Mouse (Mus musculus): Measurements from ENCODE around the gene Rptor. TPM values are rescaled to one million over a fixed set of nuclear protein-coding genes. Genes with fewer than 3 reads are reported as not detected.

Gene Rptor
- polyA plus RNA-seq, 1 experiment from 2014 or later = 9.2 TPM

- Histone ChIP-seq H3K9me3 (replicated peaks) (no peaks in the 10 kb centered on the region), H3K27ac (no peak overlapping the region), H3K4me2 (no peak overlapping the region), H3K27me3 (no peaks in the 10 kb centered on the region), H3K36me3 (ENCODE audit: poor library complexity, severe bottlenecking) (0 out of 2 replicates have a peak, but pooled peaks cover 3% of the 10 kb centered on the region), H3K4me3 (no peak overlapping the region), H3K4me1 (no peaks in the 10 kb centered on the region; the same call in 1 of the 2 replicates), H3K9ac (no peak overlapping the region)
- 85% methylated on average over 5 of the region's 5 CpGs for WGBS
- ATAC-seq = no peak
These were observed 128.7 kb downstream of the Rptor start for GRCm38 (mm10) chr11:119731382-119731781.

- Histone ChIP-seq H3K9ac (no peak overlapping the region), H3K36me3 (ENCODE audit: poor library complexity, severe bottlenecking) (no peaks in the 10 kb centered on the region), H3K9me3 (replicated peaks) (no peaks in the 10 kb centered on the region), H3K27ac (no peak overlapping the region), H3K4me3 (no peak overlapping the region), H3K4me1 (no peaks in the 10 kb centered on the region; the same call in 1 of the 2 replicates), H3K4me2 (no peak overlapping the region), H3K27me3 (no peaks in the 10 kb centered on the region)
- 90% methylated on average over 1 of the region's 1 CpGs for WGBS
- ATAC-seq = no peak
These were observed 129.7 kb downstream of the Rptor start for GRCm38 (mm10) chr11:119732362-119732761.

- 78% methylated on average over 4 of the region's 4 CpGs for WGBS
These were observed 130.4 kb downstream of the Rptor start for GRCm38 (mm10) chr11:119732961-119733656.

GRCm38 (mm10) chr11:119733657-119733990 lies 130.9 kb downstream of the Rptor start:
- no peaks in the 10 kb centered on the region for H3K9me3 ChIP-seq (replicated peaks)
- no peak overlapping the region for H3K4me3 ChIP-seq
- H3K27ac ChIP-seq = no peak overlapping the region
- 96% methylated on average over 7 of the region's 7 CpGs for WGBS
- H3K4me1 ChIP-seq = peaks cover 7% of the 10 kb centered on the region
- no peak overlapping the region for H3K4me2 ChIP-seq
- H3K9ac ChIP-seq = no peak overlapping the region
- H3K27me3 ChIP-seq = no peaks in the 10 kb centered on the region
- ATAC-seq = no peak
- no peaks in the 10 kb centered on the region for H3K36me3 ChIP-seq (ENCODE audit: poor library complexity, severe bottlenecking)

More at GRCm38 (mm10) chr11:119732961-119733656, 130.4 kb downstream of the Rptor start:
- Histone ChIP-seq H3K9ac (no peak overlapping the region), H3K36me3 (ENCODE audit: poor library complexity, severe bottlenecking) (no peaks in the 10 kb centered on the region), H3K4me2 (no peak overlapping the region), H3K27ac (no peak overlapping the region), H3K4me1 (peaks cover 2% of the 10 kb centered on the region), H3K27me3 (no peaks in the 10 kb centered on the region), H3K9me3 (replicated peaks) (no peaks in the 10 kb centered on the region), H3K4me3 (no peak overlapping the region)
- ATAC-seq = no peak

- H3K9ac ChIP-seq = no peak overlapping the region
- peaks cover 23% of the 10 kb centered on the region for H3K4me1 ChIP-seq
- H3K27ac ChIP-seq = no peak overlapping the region
- H3K27me3 ChIP-seq = no peaks in the 10 kb centered on the region
- no peak overlapping the region for H3K4me3 ChIP-seq
- no peak overlapping the region for H3K4me2 ChIP-seq
- H3K36me3 ChIP-seq (ENCODE audit: poor library complexity, severe bottlenecking) = no peaks in the 10 kb centered on the region
- H3K9me3 ChIP-seq (replicated peaks) = no peaks in the 10 kb centered on the region
- ATAC-seq = no peak
- 92% methylated on average over 2 of the region's 2 CpGs for WGBS
These were observed 132.4 kb downstream of the Rptor start for GRCm38 (mm10) chr11:119735152-119735551.

GRCm38 (mm10) chr11:119738990-119739846 lies 136.5 kb downstream of the Rptor start:
- Histone ChIP-seq H3K27me3 (no peaks in the 10 kb centered on the region), H3K27ac (peak overlapping the region; percentile 82), H3K9me3 (replicated peaks) (no peaks in the 10 kb centered on the region), H3K4me1 (peaks cover 32% of the 10 kb centered on the region), H3K9ac (no peak overlapping the region), H3K4me2 (no peak overlapping the region), H3K36me3 (ENCODE audit: poor library complexity, severe bottlenecking) (no peaks in the 10 kb centered on the region), H3K4me3 (no peak overlapping the region)
- 31% methylated on average over 7 of the region's 7 CpGs for WGBS
- ATAC-seq = peak; percentile 83

GRCm38 (mm10) chr11:119741401-119741800 lies 138.7 kb downstream of the Rptor start:
- Histone ChIP-seq H3K9ac (no peak overlapping the region), H3K36me3 (ENCODE audit: poor library complexity, severe bottlenecking) (no peaks in the 10 kb centered on the region), H3K4me1 (peaks cover 47% of the 10 kb centered on the region), H3K27me3 (no peaks in the 10 kb centered on the region), H3K27ac (no peak overlapping the region), H3K4me2 (no peak overlapping the region), H3K9me3 (replicated peaks) (no peaks in the 10 kb centered on the region), H3K4me3 (no peak overlapping the region)
- no peak for ATAC-seq
- 86% methylated on average over 1 of the region's 1 CpGs for WGBS

- 68% methylated on average over 4 of the region's 4 CpGs for WGBS
- no peak overlapping the region for H3K9ac ChIP-seq
- 0 out of 2 replicates have a peak overlapping the region, but pooled peaks have one; percentile 54 for H3K27ac ChIP-seq
- no peak overlapping the region for H3K4me2 ChIP-seq
- no peaks in the 10 kb centered on the region for H3K27me3 ChIP-seq
- peaks cover 34% of the 10 kb centered on the region for H3K4me1 ChIP-seq
- no peaks in the 10 kb centered on the region for H3K36me3 ChIP-seq (ENCODE audit: poor library complexity, severe bottlenecking)
- no peak for ATAC-seq
- H3K4me3 ChIP-seq = no peak overlapping the region
- no peaks in the 10 kb centered on the region for H3K9me3 ChIP-seq (replicated peaks)
These were observed 141.7 kb downstream of the Rptor start for GRCm38 (mm10) chr11:119744436-119744835.

- Histone ChIP-seq H3K27me3 (no peaks in the 10 kb centered on the region), H3K4me2 (no peak overlapping the region), H3K4me1 (peaks cover 27% of the 10 kb centered on the region), H3K36me3 (ENCODE audit: poor library complexity, severe bottlenecking) (no peaks in the 10 kb centered on the region), H3K27ac (peak overlapping the region; percentile 54), H3K4me3 (no peak overlapping the region), H3K9ac (no peak overlapping the region), H3K9me3 (replicated peaks) (no peaks in the 10 kb centered on the region)
- no peak for ATAC-seq
- WGBS = 45% methylated on average over 7 of the region's 7 CpGs
These were observed 142.6 kb downstream of the Rptor start for GRCm38 (mm10) chr11:119745333-119745732.

GRCm38 (mm10) chr11:119754459-119754858 lies 151.8 kb downstream of the Rptor start:
- Histone ChIP-seq H3K4me2 (no peak overlapping the region), H3K4me3 (no peak overlapping the region), H3K27ac (no peak overlapping the region), H3K9ac (no peak overlapping the region), H3K27me3 (no peaks in the 10 kb centered on the region), H3K9me3 (replicated peaks) (no peaks in the 10 kb centered on the region), H3K4me1 (peaks cover 5% of the 10 kb centered on the region; the same call in 1 of the 2 replicates), H3K36me3 (ENCODE audit: poor library complexity, severe bottlenecking) (0 out of 2 replicates have a peak, but pooled peaks cover 3% of the 10 kb centered on the region)
- ATAC-seq = no peak
- 95% methylated on average over 6 of the region's 6 CpGs for WGBS

- H3K9me3 ChIP-seq (replicated peaks) = no peaks in the 10 kb centered on the region
- no peak overlapping the region for H3K4me2 ChIP-seq
- H3K4me1 ChIP-seq = peaks cover 5% of the 10 kb centered on the region; the same call in 1 of the 2 replicates
- whole genome bisulfite sequencing = 91% methylated on average over 5 of the region's 5 CpGs
- ATAC-seq = no peak
- H3K9ac ChIP-seq = 0 out of 2 replicates have a peak overlapping the region, but pooled peaks have one; percentile 23
- H3K27ac ChIP-seq = no peak overlapping the region
- H3K27me3 ChIP-seq = no peaks in the 10 kb centered on the region
- H3K4me3 ChIP-seq = no peak overlapping the region
- H3K36me3 ChIP-seq (ENCODE audit: poor library complexity, severe bottlenecking) = 0 out of 2 replicates have a peak, but pooled peaks cover 3% of the 10 kb centered on the region
These were observed 155.5 kb downstream of the Rptor start for GRCm38 (mm10) chr11:119758214-119758613.

- H3K9me3 ChIP-seq (replicated peaks) = no peaks in the 10 kb centered on the region
- no peak overlapping the region for H3K4me3 ChIP-seq
- no peak overlapping the region for H3K27ac ChIP-seq
- H3K36me3 ChIP-seq (ENCODE audit: poor library complexity, severe bottlenecking) = 0 out of 2 replicates have a peak, but pooled peaks cover 3% of the 10 kb centered on the region
- no peak for ATAC-seq
- no peaks in the 10 kb centered on the region for H3K27me3 ChIP-seq
- WGBS = 67% methylated on average over 7 of the region's 7 CpGs
- H3K4me2 ChIP-seq = no peak overlapping the region
- H3K9ac ChIP-seq = no peak overlapping the region
- peaks cover 5% of the 10 kb centered on the region; the same call in 1 of the 2 replicates for H3K4me1 ChIP-seq
These were observed 156.1 kb downstream of the Rptor start for GRCm38 (mm10) chr11:119758705-119759327.

Data from forebrain, embryonic 13.5 days (tissue).